Mouse (Mus musculus) large intestine, adult 2 months (tissue): ENCODE data around the gene Ppm1d. TPM values are rescaled to one million over a fixed set of nuclear protein-coding genes. Genes with fewer than 3 reads are reported as not detected.
A peak's percentile ranks its signal among the peaks of the same experiment; 100 is the strongest.

Experiments used
- DNase-seq: peaks from one replicate; pipeline ENCODE4 v3.0.0-alpha.2; 2012; ENCODE audit warnings: low read depth, low spot score
- WGBS: fragments of 180-500 bp; shearing (Covaris S2); methylation state at CpG from one replicate; pipeline ENCODE4 v1.1.7; 2018; 5-methylcytosine and 5-hydroxymethylcytosine counted together
- polyA plus RNA-seq: library from polyadenylated mRNA; depleted of rRNA; stranded (reverse); fragments of >200 nt; gene quantifications from 2 replicates; pipeline ENCODE4 v1.2.3, GENCODE M21; 2012

The Ppm1d gene
- polyA plus RNA-seq, 1 experiment: 2.8 TPM

GRCm38 (mm10) chr11:85323567-85324330, 12.7 kb downstream of the Ppm1d start:
- 85% methylated on average over 9 of the region's 9 CpGs for WGBS
- DNase-seq: no peak

GRCm38 (mm10) chr11:85328717-85329116, 17.7 kb downstream of the Ppm1d start:
- DNase-seq: no peak
- WGBS: 95% methylated on average over 3 of the region's 3 CpGs

- DNase-seq: no peak
- WGBS: 79% methylated on average over 7 of the region's 7 CpGs
Measured at GRCm38 (mm10) chr11:85329167-85329894, 18.3 kb downstream of the Ppm1d start.

- DNase-seq: no peak
- 39% methylated on average over 4 of the region's 4 CpGs for WGBS
Measured at GRCm38 (mm10) chr11:85334778-85335177, 23.7 kb downstream of the Ppm1d start.

GRCm38 (mm10) chr11:85339173-85339831, 28.3 kb downstream of the Ppm1d start:
- WGBS: 96% methylated on average over 6 of the region's 6 CpGs
- DNase-seq: no peak

- DNase-seq: no peak
- 88% methylated on average over 7 of the region's 7 CpGs for WGBS
Measured at GRCm38 (mm10) chr11:85340070-85340616, 29.1 kb downstream of the Ppm1d start.

- DNase-seq: peak; percentile 97
- under 1% methylated on average over 47 of the region's 47 CpGs for WGBS
Measured at GRCm38 (mm10) chr11:85352539-85353380, 41.7 kb downstream of the Ppm1d start, which contains the start of gene Bcas3. Gene Bcas3, plus strand, starts transcription at chr11:85353167.

GRCm38 (mm10) chr11:85353819-85354218, 42.8 kb downstream of the Ppm1d start:
- 42% methylated on average over 4 of the region's 4 CpGs for WGBS
- no peak for DNase-seq

GRCm38 (mm10) chr11:85359641-85360040, 48.6 kb downstream of the Ppm1d start:
- 96% methylated on average over 6 of the region's 6 CpGs for WGBS
- DNase-seq: no peak

GRCm38 (mm10) chr11:85361621-85362020, 50.6 kb downstream of the Ppm1d start:
- WGBS: 89% methylated on average over 8 of the region's 8 CpGs
- no peak for DNase-seq

GRCm38 (mm10) chr11:85366168-85366567, 55.1 kb downstream of the Ppm1d start:
- no peak for DNase-seq
- 87% methylated on average over 3 of the region's 3 CpGs for WGBS

GRCm38 (mm10) chr11:85367823-85368222, 56.8 kb downstream of the Ppm1d start:
- WGBS: 82% methylated on average over 3 of the region's 3 CpGs
- no peak for DNase-seq

- 93% methylated on average over 3 of the region's 3 CpGs for WGBS
- no peak for DNase-seq
Measured at GRCm38 (mm10) chr11:85379091-85379490, 68.0 kb downstream of the Ppm1d start.

GRCm38 (mm10) chr11:85380046-85380445, 69.0 kb downstream of the Ppm1d start:
- DNase-seq: no peak
- WGBS: 25% methylated on average over 1 of the region's 1 CpGs

- 9% methylated on average over 4 of the region's 4 CpGs for WGBS
- no peak for DNase-seq
Measured at GRCm38 (mm10) chr11:85382055-85382454, 71.0 kb downstream of the Ppm1d start.

- 79% methylated on average over 7 of the region's 7 CpGs for WGBS
- no peak for DNase-seq
Measured at GRCm38 (mm10) chr11:85383975-85384821, 73.2 kb downstream of the Ppm1d start.

- 29% methylated on average over 12 of the region's 12 CpGs for WGBS
- DNase-seq: no peak
Measured at GRCm38 (mm10) chr11:85392179-85392863, 81.3 kb downstream of the Ppm1d start.

- WGBS: 69% methylated on average over 9 of the region's 9 CpGs
- DNase-seq: no peak
Measured at GRCm38 (mm10) chr11:85392864-85393220, 81.8 kb downstream of the Ppm1d start.
